8 mouse cellular contexts compared by ENCODE assay signal in the genomic region with DNA sequence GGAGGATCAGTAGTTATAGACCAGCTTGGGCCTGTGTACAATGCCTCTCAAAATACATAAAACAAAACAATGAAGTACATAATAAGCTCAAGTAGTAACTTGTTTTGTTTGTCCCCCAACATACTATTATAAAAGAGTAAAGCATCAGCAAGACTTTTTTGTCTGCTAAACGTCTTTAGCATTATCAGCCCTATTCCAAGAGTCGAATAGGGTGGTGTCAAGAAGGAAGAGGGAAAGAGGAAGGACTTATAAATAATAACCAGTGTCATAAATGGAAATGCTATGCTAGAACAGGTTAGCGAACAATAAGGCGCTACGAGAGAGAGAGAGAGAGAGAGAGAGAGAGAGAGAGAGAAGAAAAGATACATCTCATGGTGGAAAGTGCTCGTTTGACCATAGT. TPM values are rescaled to one million over a fixed set of nuclear protein-coding genes. Genes with fewer than 3 reads are reported as not detected.
DNase-seq lines count a peak whose midpoint lies in the region; ATAC-seq and TF ChIP-seq lines count a peak whose summit lies in the region.

No protein-coding gene starts in this region.

- H3K4me1 ChIP-seq in liver, adult 2 months (ENCODE audit: control insufficient read depth, insufficient read depth, low read length): peaks cover 26% of the 10 kb centered on the region
- peaks cover 32% of the 10 kb centered on the region for H3K4me1 ChIP-seq in embryonic facial prominence, embryonic 13.5 days
- H3K4me1 ChIP-seq in intestine, embryonic 16.5 days (ENCODE audit: control insufficient read depth, insufficient read depth, low read length): peaks cover 30% of the 10 kb centered on the region
- H3K4me1 ChIP-seq in neural tube, embryonic 13.5 days (replicated peaks): peaks cover 41% of the 10 kb centered on the region

- no peaks in the 10 kb centered on the region for H3K27me3 ChIP-seq in liver, adult 2 months (ENCODE audit: control insufficient read depth, insufficient read depth, low read length)
- H3K27me3 ChIP-seq in embryonic facial prominence, embryonic 13.5 days: no peaks in the 10 kb centered on the region
- H3K27me3 ChIP-seq in intestine, embryonic 16.5 days (replicated peaks; ENCODE audit: control insufficient read depth, insufficient read depth, low read length): no peaks in the 10 kb centered on the region
- H3K27me3 ChIP-seq in neural tube, embryonic 13.5 days: no peaks in the 10 kb centered on the region

- DNase-seq in liver, adult 2 months (ENCODE audit: extremely low read depth, low read depth, low spot score): peak; percentile 35
- no peak for DNase-seq in liver
- DNase-seq in left cerebral cortex, postnatal 14 days (ENCODE audit: low spot score in 2 of 2): no peak
- DNase-seq in testis, postnatal 10 days (ENCODE audit: low spot score): no peak
- no peak for DNase-seq in gastrocnemius, postnatal 36 days

- H3K9me3 ChIP-seq in embryonic facial prominence, embryonic 13.5 days: no peaks in the 10 kb centered on the region
- no peaks in the 10 kb centered on the region for H3K9me3 ChIP-seq in intestine, embryonic 16.5 days (ENCODE audit: control insufficient read depth, low read length)
- no peaks in the 10 kb centered on the region; the same call in 1 of the 2 replicates for H3K9me3 ChIP-seq in neural tube, embryonic 13.5 days

- H3K9ac ChIP-seq in liver, adult 2 months (ENCODE audit: low read depth, low read length): peak overlapping the region; percentile 92
- H3K9ac ChIP-seq in embryonic facial prominence, embryonic 13.5 days: peak overlapping the region; percentile 93
- peak overlapping the region; percentile 97 for H3K9ac ChIP-seq in intestine, embryonic 16.5 days (ENCODE audit: low read depth, low read length)
- H3K9ac ChIP-seq in neural tube, embryonic 13.5 days: peak overlapping the region; percentile 95

- TF ChIP-seq CTCF in liver, adult 2 months (IDR thresholded peaks at IDR 0.05; ENCODE audit: low read depth, low read length): no peak

- TF ChIP-seq POLR2A in liver, adult 2 months (IDR thresholded peaks at IDR 0.05; ENCODE audit: extremely low read depth, insufficient read depth, low read length): no peak

- peaks cover 32% of the 10 kb centered on the region for H3K36me3 ChIP-seq in liver, adult 2 months (ENCODE audit: control insufficient read depth, insufficient read depth, low read length)
- H3K36me3 ChIP-seq in embryonic facial prominence, embryonic 13.5 days: peaks cover 31% of the 10 kb centered on the region
- peaks cover 19% of the 10 kb centered on the region for H3K36me3 ChIP-seq in intestine, embryonic 16.5 days (ENCODE audit: control insufficient read depth, insufficient read depth, low read length)
- H3K36me3 ChIP-seq in neural tube, embryonic 13.5 days: peaks cover 29% of the 10 kb centered on the region

- peak overlapping the region; percentile 71 for H3K4me2 ChIP-seq in embryonic facial prominence, embryonic 13.5 days
- H3K4me2 ChIP-seq in intestine, embryonic 16.5 days (ENCODE audit: low read depth, low read length): peak overlapping the region; percentile 47
- peak overlapping the region; percentile 64 for H3K4me2 ChIP-seq in neural tube, embryonic 13.5 days

- peaks cover 18% of the 10 kb centered on the region for H3K79me2 ChIP-seq in liver, adult 2 months (ENCODE audit: control insufficient read depth, insufficient read depth, low read length)

- peak overlapping the region; percentile 93 for H3K4me3 ChIP-seq in liver, adult 2 months (ENCODE audit: insufficient read depth, low read depth, low read length)
- H3K4me3 ChIP-seq in embryonic facial prominence, embryonic 13.5 days: peak overlapping the region; percentile 94
- peak overlapping the region; percentile 87 for H3K4me3 ChIP-seq in intestine, embryonic 16.5 days (ENCODE audit: low read length)
- H3K4me3 ChIP-seq in neural tube, embryonic 13.5 days: peak overlapping the region; percentile 79

- no peak for ATAC-seq in embryonic facial prominence, embryonic 13.5 days (ENCODE audit: insufficient number of reproducible peaks, insufficient read depth, low FRiP score, low TSS enrichment, low read depth)
- no peak for ATAC-seq in intestine, embryonic 16.5 days
- no peak for ATAC-seq in neural tube, embryonic 13.5 days (ENCODE audit: low read depth)

- H3K27ac ChIP-seq in liver, adult 2 months (replicated peaks; ENCODE audit: insufficient read depth, low read depth, low read length): peak overlapping the region; percentile 87
- H3K27ac ChIP-seq in embryonic facial prominence, embryonic 13.5 days: peak overlapping the region; percentile 88
- H3K27ac ChIP-seq in intestine, embryonic 16.5 days (ENCODE audit: low read length): peak overlapping the region; percentile 93
- H3K27ac ChIP-seq in neural tube, embryonic 13.5 days (replicated peaks): peak overlapping the region; percentile 95

- 0% methylated on average over 6 of the region's 6 CpGs for WGBS in liver, adult 2 months
- 4% methylated on average over 6 of the region's 6 CpGs for WGBS in embryonic facial prominence, embryonic 13.5 days
- WGBS in intestine, embryonic 16.5 days: 2% methylated on average over 6 of the region's 6 CpGs
- WGBS in neural tube, embryonic 13.5 days: 5% methylated on average over 6 of the region's 6 CpGs

- intact Hi-C loops in left cerebral cortex, postnatal 14 days (cut with DNase I): no loop called here
- intact Hi-C loops in gastrocnemius, postnatal 36 days (cut with DNase I): no loop called here

RNA-seq across cellular contexts. Expression of a gene that starts 0.8 kb away (rescaled TPM):
- total RNA-seq in liver, adult 2 months (2014; rRNA removed): 843 and 1,003 TPM in 2 replicates
- polyA plus RNA-seq in liver, adult 2 months (2012; rRNA removed): 1,344 and 1,475 TPM in 2 replicates
- 753 and 870 TPM in 2 replicates for polyA plus RNA-seq in embryonic facial prominence, embryonic 13.5 days (2015; fragmentation: Nextera tagmentation; extraction: Ambion mirVana)
- polyA plus RNA-seq in intestine, embryonic 16.5 days (2015; fragmentation: Nextera tagmentation; extraction: Ambion mirVana): 991 and 1,092 TPM in 2 replicates
- polyA plus RNA-seq in neural tube, embryonic 13.5 days (2015; fragmentation: Nextera tagmentation; extraction: Ambion mirVana): 505 and 686 TPM in 2 replicates
- 100 to 1,000 TPM; 260 to 334 TPM for total RNA-seq in left cerebral cortex, postnatal 14 days (2021)
- total RNA-seq in gastrocnemius, postnatal 36 days (2021): 100 to 1,000 TPM; 168 to 180 TPM

RNA-seq across cellular contexts. Expression of a gene that starts 15.9 kb away (rescaled TPM):
- total RNA-seq in liver, adult 2 months (2014; rRNA removed): 32.4 and 37.1 TPM in 2 replicates
- polyA plus RNA-seq in liver, adult 2 months (2012; rRNA removed): 9.2 and 10.6 TPM in 2 replicates
- 92.3 and 97.1 TPM in 2 replicates for polyA plus RNA-seq in embryonic facial prominence, embryonic 13.5 days (2015; fragmentation: Nextera tagmentation; extraction: Ambion mirVana)
- polyA plus RNA-seq in intestine, embryonic 16.5 days (2015; fragmentation: Nextera tagmentation; extraction: Ambion mirVana): 56.6 and 61.3 TPM in 2 replicates
- 119 and 120 TPM in 2 replicates for polyA plus RNA-seq in neural tube, embryonic 13.5 days (2015; fragmentation: Nextera tagmentation; extraction: Ambion mirVana)
- total RNA-seq in left cerebral cortex, postnatal 14 days (2021): 100 to 1,000 TPM; 105 to 106 TPM
- 10 to 100 TPM; 28.7 to 34.7 TPM for total RNA-seq in gastrocnemius, postnatal 36 days (2021)

RNA-seq across cellular contexts. Expression of a gene that starts 28.8 kb away (rescaled TPM):
- 12.1 and 14.8 TPM in 2 replicates for total RNA-seq in liver, adult 2 months (2014; rRNA removed)
- 12.7 and 14.7 TPM in 2 replicates for polyA plus RNA-seq in liver, adult 2 months (2012; rRNA removed)
- polyA plus RNA-seq in embryonic facial prominence, embryonic 13.5 days (2015; fragmentation: Nextera tagmentation; extraction: Ambion mirVana): 32.2 and 35.8 TPM in 2 replicates
- 40.9 and 47.0 TPM in 2 replicates for polyA plus RNA-seq in intestine, embryonic 16.5 days (2015; fragmentation: Nextera tagmentation; extraction: Ambion mirVana)
- polyA plus RNA-seq in neural tube, embryonic 13.5 days (2015; fragmentation: Nextera tagmentation; extraction: Ambion mirVana): 25.7 and 27.1 TPM in 2 replicates
- 10 to 100 TPM; 25.8 to 26.2 TPM for total RNA-seq in left cerebral cortex, postnatal 14 days (2021)
- 1 to 10 TPM; 7.5 to 8.6 TPM for total RNA-seq in gastrocnemius, postnatal 36 days (2021)

RNA-seq across cellular contexts. Expression of a gene that starts 55.2 kb away (rescaled TPM):
- total RNA-seq in liver, adult 2 months (2014; rRNA removed): 49.9 and 51.9 TPM in 2 replicates
- polyA plus RNA-seq in liver, adult 2 months (2012; rRNA removed): 24.2 and 28.1 TPM in 2 replicates
- polyA plus RNA-seq in embryonic facial prominence, embryonic 13.5 days (2015; fragmentation: Nextera tagmentation; extraction: Ambion mirVana): 94.5 and 97.7 TPM in 2 replicates
- polyA plus RNA-seq in intestine, embryonic 16.5 days (2015; fragmentation: Nextera tagmentation; extraction: Ambion mirVana): 60.0 and 61.2 TPM in 2 replicates
- 76.6 and 80.1 TPM in 2 replicates for polyA plus RNA-seq in neural tube, embryonic 13.5 days (2015; fragmentation: Nextera tagmentation; extraction: Ambion mirVana)
- total RNA-seq in left cerebral cortex, postnatal 14 days (2021): 10 to 100 TPM; 90.7 to 98.6 TPM
- total RNA-seq in gastrocnemius, postnatal 36 days (2021): 10 to 100 TPM; 43.9 to 46.6 TPM
